Mouse (Mus musculus) liver, embryonic 13.5 days (tissue): Measurements from ENCODE around the gene Man1a. TPM values are rescaled to one million over a fixed set of nuclear protein-coding genes. Genes with fewer than 3 reads are reported as not detected.

ENCODE experiments used
- ATAC-seq: fragments of 200-750 bp; cut with Nextera tagmentation; 2 replicates; pipeline ENCODE4 v1.8.0; 2017; ENCODE audit warnings: low read depth, mild to moderate bottlenecking, moderate number of reproducible peaks, moderate library complexity
- DNase-seq: peaks from one replicate; pipeline ENCODE4 v3.0.0; 2022
- H3K27ac ChIP-seq: fragments of 300-500 bp; sonication (generic); 2 replicates; pipeline ENCODE4 v1.5.1; 2015; ENCODE audit warnings: moderate library complexity, mild to moderate bottlenecking, inconsistent platforms
- H3K27me3 ChIP-seq: fragments of 300-500 bp; sonication (generic); 2 replicates; pipeline ENCODE4 v1.6.1; 2015; ENCODE audit warnings: mild to moderate bottlenecking, inconsistent platforms
- H3K36me3 ChIP-seq: fragments of 300-500 bp; sonication (generic); 2 replicates; pipeline ENCODE4 v1.6.1; 2015; ENCODE audit warnings: mild to moderate bottlenecking, inconsistent platforms
- H3K4me1 ChIP-seq: fragments of 300-500 bp; sonication (generic); replicated peaks from 2 replicates; pipeline ENCODE4 v1.6.1; 2015; ENCODE audit warnings: inconsistent platforms
- H3K4me2 ChIP-seq: fragments of 300-500 bp; sonication (generic); 2 replicates; pipeline ENCODE4 v1.6.1; 2015; ENCODE audit warnings: inconsistent platforms, mild to moderate bottlenecking, moderate library complexity
- H3K4me3 ChIP-seq: fragments of 300-500 bp; sonication (generic); replicated peaks from 2 replicates; pipeline ENCODE4 v1.5.1; 2015; ENCODE audit warnings: mild to moderate bottlenecking, inconsistent platforms
- H3K9ac ChIP-seq: fragments of 300-500 bp; sonication (generic); 2 replicates; pipeline ENCODE4 v1.6.1; 2015; ENCODE audit warnings: mild to moderate bottlenecking, inconsistent platforms
- H3K9me3 ChIP-seq: fragments of 300-500 bp; sonication (generic); replicated peaks from 2 replicates; pipeline ENCODE4 v1.6.1; 2016; ENCODE audit warnings: inconsistent platforms
- WGBS: fragments of 180-500 bp; shearing (Covaris S2); methylation state at CpG from one replicate; pipeline ENCODE4 v1.1.7; 2015; ENCODE audit not compliant: insufficient replicate concordance; 5-methylcytosine and 5-hydroxymethylcytosine counted together
- polyA plus RNA-seq: library from polyadenylated mRNA; unstranded; fragments of >200 nt; fragmentation: Nextera tagmentation; extraction: Ambion mirVana; gene quantifications from 2 replicates; pipeline ENCODE4 v1.2.1, GENCODE M21; 2015

The Man1a gene
- polyA plus RNA-seq, result 8.2 and 11.2 TPM in 2 replicates

- Histone ChIP-seq H3K4me1 (peaks cover 37% of the 10 kb centered on the region), H3K4me2 (peak within 1 kb of the TSS; percentile 92), H3K4me3 (peak within 1 kb of the TSS; percentile 99), H3K27ac (peak within 1 kb of the TSS; percentile 83), H3K36me3 (peaks cover 4% of the 10 kb centered on the region; the same call in 1 of the 2 replicates), H3K9ac (peak within 1 kb of the TSS; percentile 99), H3K27me3 (0 out of 2 replicates have a peak, but pooled peaks cover 4% of the 10 kb centered on the region), H3K9me3 (no peaks in the 10 kb centered on the region)
- 15% methylated on average over 4 of the region's 4 CpGs for WGBS
- DNase-seq, result no peak
- ATAC-seq, result no peak
Measured at GRCm38 (mm10) chr10:54076420-54076819, at the start of gene Man1a. TSS of gene Man1a (minus strand) at chr10:54076609.

GRCm38 (mm10) chr10:54121816-54122215, 45.4 kb upstream of the Man1a start:
- Histone ChIP-seq H3K4me2 (no peak overlapping the region), H3K36me3 (no peaks in the 10 kb centered on the region), H3K4me3 (no peak overlapping the region), H3K27ac (no peak overlapping the region), H3K4me1 (no peaks in the 10 kb centered on the region), H3K9ac (no peak overlapping the region), H3K27me3 (no peaks in the 10 kb centered on the region), H3K9me3 (no peaks in the 10 kb centered on the region)
- ATAC-seq (no peak), DNase-seq (no peak)
- WGBS, result 81% methylated on average over 4 of the region's 4 CpGs

- Histone ChIP-seq H3K27ac (no peak overlapping the region), H3K4me1 (no peaks in the 10 kb centered on the region), H3K9me3 (no peaks in the 10 kb centered on the region), H3K4me2 (no peak overlapping the region), H3K27me3 (no peaks in the 10 kb centered on the region), H3K4me3 (no peak overlapping the region), H3K9ac (no peak overlapping the region), H3K36me3 (no peaks in the 10 kb centered on the region)
- DNase-seq (no peak), ATAC-seq (no peak)
- WGBS, result 47% methylated on average over 2 of the region's 2 CpGs
Measured at GRCm38 (mm10) chr10:54120375-54120774, 44.0 kb upstream of the Man1a start.

- Histone ChIP-seq H3K9me3 (no peaks in the 10 kb centered on the region), H3K4me3 (no peak overlapping the region), H3K27ac (no peak overlapping the region), H3K9ac (no peak overlapping the region), H3K36me3 (no peaks in the 10 kb centered on the region), H3K27me3 (no peaks in the 10 kb centered on the region), H3K4me2 (no peak overlapping the region), H3K4me1 (no peaks in the 10 kb centered on the region)
- 37% methylated on average over 2 of the region's 2 CpGs for WGBS
- no peak for ATAC-seq
- DNase-seq, result no peak
Measured at GRCm38 (mm10) chr10:54119303-54119702, 42.9 kb upstream of the Man1a start.

- 27% methylated on average over 4 of the region's 4 CpGs for WGBS
- Histone ChIP-seq H3K4me2 (no peak overlapping the region), H3K9me3 (no peaks in the 10 kb centered on the region), H3K9ac (no peak overlapping the region), H3K4me3 (no peak overlapping the region), H3K27me3 (no peaks in the 10 kb centered on the region), H3K27ac (no peak overlapping the region), H3K4me1 (no peaks in the 10 kb centered on the region), H3K36me3 (no peaks in the 10 kb centered on the region)
- ATAC-seq (no peak), DNase-seq (no peak)
Measured at GRCm38 (mm10) chr10:54118223-54118912, 42.0 kb upstream of the Man1a start.

GRCm38 (mm10) chr10:54117763-54118162, 41.4 kb upstream of the Man1a start:
- H3K4me1 ChIP-seq, result no peaks in the 10 kb centered on the region
- no peak overlapping the region for H3K4me3 ChIP-seq
- no peaks in the 10 kb centered on the region for H3K9me3 ChIP-seq
- no peaks in the 10 kb centered on the region for H3K36me3 ChIP-seq
- no peaks in the 10 kb centered on the region for H3K27me3 ChIP-seq
- H3K9ac ChIP-seq, result no peak overlapping the region
- DNase-seq (peak; percentile 11), ATAC-seq (peak; percentile 63)
- 14% methylated on average over 4 of the region's 4 CpGs for WGBS
- H3K4me2 ChIP-seq, result no peak overlapping the region
- no peak overlapping the region for H3K27ac ChIP-seq

- H3K4me2 ChIP-seq, result no peak overlapping the region
- no peaks in the 10 kb centered on the region for H3K36me3 ChIP-seq
- DNase-seq (no peak), ATAC-seq (no peak)
- no peak overlapping the region for H3K9ac ChIP-seq
- H3K27ac ChIP-seq, result no peak overlapping the region
- WGBS, result 71% methylated on average over 4 of the region's 4 CpGs
- H3K4me3 ChIP-seq, result no peak overlapping the region
- H3K27me3 ChIP-seq, result no peaks in the 10 kb centered on the region
- H3K4me1 ChIP-seq, result no peaks in the 10 kb centered on the region
- H3K9me3 ChIP-seq, result no peaks in the 10 kb centered on the region
Measured at GRCm38 (mm10) chr10:54103671-54104070, 27.3 kb upstream of the Man1a start.

GRCm38 (mm10) chr10:54092081-54092480, 15.7 kb upstream of the Man1a start:
- no peak for ATAC-seq
- Histone ChIP-seq H3K36me3 (no peaks in the 10 kb centered on the region), H3K4me3 (no peak overlapping the region), H3K27ac (no peak overlapping the region), H3K4me1 (no peaks in the 10 kb centered on the region), H3K9me3 (no peaks in the 10 kb centered on the region), H3K27me3 (no peaks in the 10 kb centered on the region), H3K9ac (no peak overlapping the region), H3K4me2 (no peak overlapping the region)
- no peak for DNase-seq

- Histone ChIP-seq H3K9me3 (no peaks in the 10 kb centered on the region), H3K36me3 (no peaks in the 10 kb centered on the region), H3K4me1 (no peaks in the 10 kb centered on the region), H3K4me2 (no peak overlapping the region), H3K27me3 (no peaks in the 10 kb centered on the region), H3K4me3 (no peak overlapping the region), H3K9ac (no peak overlapping the region), H3K27ac (no peak overlapping the region)
- 61% methylated on average over 6 of the region's 6 CpGs for WGBS
- ATAC-seq (no peak), DNase-seq (no peak)
Measured at GRCm38 (mm10) chr10:54089923-54090322, 13.5 kb upstream of the Man1a start.

- DNase-seq, result no peak
- no peak for ATAC-seq
- 69% methylated on average over 3 of the region's 3 CpGs for WGBS
- no peaks in the 10 kb centered on the region for H3K36me3 ChIP-seq
- no peak overlapping the region for H3K4me2 ChIP-seq
- no peak overlapping the region for H3K4me3 ChIP-seq
- no peaks in the 10 kb centered on the region for H3K9me3 ChIP-seq
- H3K4me1 ChIP-seq, result no peaks in the 10 kb centered on the region
- H3K27ac ChIP-seq, result no peak overlapping the region
- H3K9ac ChIP-seq, result no peak overlapping the region
- 0 out of 2 replicates have a peak, but pooled peaks cover under 1% of the 10 kb centered on the region for H3K27me3 ChIP-seq
Measured at GRCm38 (mm10) chr10:54087346-54087745, 10.9 kb upstream of the Man1a start.

- no peak overlapping the region for H3K27ac ChIP-seq
- H3K9ac ChIP-seq, result no peak overlapping the region
- ATAC-seq (no peak), DNase-seq (no peak)
- no peak overlapping the region for H3K4me2 ChIP-seq
- H3K27me3 ChIP-seq, result 0 out of 2 replicates have a peak, but pooled peaks cover 3% of the 10 kb centered on the region
- WGBS, result 52% methylated on average over 2 of the region's 2 CpGs
- no peak overlapping the region for H3K4me3 ChIP-seq
- no peaks in the 10 kb centered on the region for H3K4me1 ChIP-seq
- H3K9me3 ChIP-seq, result no peaks in the 10 kb centered on the region
- H3K36me3 ChIP-seq, result no peaks in the 10 kb centered on the region
Measured at GRCm38 (mm10) chr10:54085073-54085472, 8.7 kb upstream of the Man1a start.

- Histone ChIP-seq H3K4me3 (no peak overlapping the region), H3K27ac (no peak overlapping the region), H3K9me3 (no peaks in the 10 kb centered on the region), H3K27me3 (0 out of 2 replicates have a peak, but pooled peaks cover 4% of the 10 kb centered on the region), H3K9ac (no peak overlapping the region), H3K4me1 (peaks cover 31% of the 10 kb centered on the region), H3K36me3 (peaks cover 4% of the 10 kb centered on the region; the same call in 1 of the 2 replicates), H3K4me2 (peak overlapping the region; percentile 92)
- ATAC-seq, result no peak
- DNase-seq, result no peak
- WGBS, result 47% methylated on average over 3 of the region's 3 CpGs
Measured at GRCm38 (mm10) chr10:54077005-54077404, 596 bp upstream of the Man1a start.
